Mouse (Mus musculus): ENCODE data around the gene Cdk5rap2. TPM values are rescaled to one million over a fixed set of nuclear protein-coding genes. Genes with fewer than 3 reads are reported as not detected.
A peak's percentile ranks its signal among the peaks of the same experiment; 100 is the strongest.

Cdk5rap2 gene
- 24.3 and 25.1 TPM in 2 replicates for polyA plus RNA-seq (2014; fragmentation: Nextera tagmentation; extraction: Ambion mirVana)

GRCm38 (mm10) chr4:70409994-70410721 is at the start of gene Cdk5rap2:
Gene Cdk5rap2 (minus strand): TSS chr4:70410443.
- Histone ChIP-seq H3K36me3 (ENCODE audit: insufficient read depth) (no peaks in the 10 kb centered on the region), H3K4me1 (ENCODE audit: insufficient read depth) (no peaks in the 10 kb centered on the region), H3K4me2 (peak within 1 kb of the TSS; percentile 72), H3K27me3 (ENCODE audit: insufficient read depth, low read length) (no peaks in the 10 kb centered on the region), H3K27ac (ENCODE audit: low read depth) (peak within 1 kb of the TSS; percentile 84), H3K4me3 (ENCODE audit: low read depth, low read length) (peak within 1 kb of the TSS; percentile 79), H3K9ac (peak within 1 kb of the TSS; percentile 86), H3K9me3 (ENCODE audit: low read depth, low read length) (no peaks in the 10 kb centered on the region)
- TF ChIP-seq CTCF (IDR thresholded peaks at IDR 0.05; ENCODE audit: low read depth): 0 out of 2 replicates have a peak, but pooled peaks have one; percentile 14
- under 1% methylated on average over 55 of the region's 55 CpGs for WGBS
- ATAC-seq (ENCODE audit: insufficient read depth): peak; percentile 99
- DNase-seq: peak; percentile 98

- H3K36me3 ChIP-seq (ENCODE audit: insufficient read depth): no peaks in the 10 kb centered on the region
- no peaks in the 10 kb centered on the region for H3K27me3 ChIP-seq (ENCODE audit: insufficient read depth, low read length)
- no peak overlapping the region for H3K27ac ChIP-seq (ENCODE audit: low read depth)
- TF ChIP-seq CTCF (IDR thresholded peaks at IDR 0.05; ENCODE audit: low read depth): no peak
- ATAC-seq (ENCODE audit: insufficient read depth) (no peak), DNase-seq (no peak)
- no peaks in the 10 kb centered on the region for H3K9me3 ChIP-seq (ENCODE audit: low read depth, low read length)
- H3K4me3 ChIP-seq (ENCODE audit: low read depth, low read length): no peak overlapping the region
- no peak overlapping the region for H3K9ac ChIP-seq
- H3K4me1 ChIP-seq (ENCODE audit: insufficient read depth): no peaks in the 10 kb centered on the region
- WGBS: 68% methylated on average over 3 of the region's 3 CpGs
- H3K4me2 ChIP-seq: no peak overlapping the region
Measured at GRCm38 (mm10) chr4:70452161-70452560, 41.9 kb upstream of the Cdk5rap2 start.

GRCm38 (mm10) chr4:70451750-70452149 is 41.5 kb upstream of the Cdk5rap2 start:
- peak; percentile 60; the same call in 1 of the 2 replicates for ATAC-seq (ENCODE audit: insufficient read depth)
- no peaks in the 10 kb centered on the region for H3K36me3 ChIP-seq (ENCODE audit: insufficient read depth)
- WGBS: 1% methylated on average over 2 of the region's 2 CpGs
- no peak overlapping the region for H3K27ac ChIP-seq (ENCODE audit: low read depth)
- H3K9me3 ChIP-seq (ENCODE audit: low read depth, low read length): no peaks in the 10 kb centered on the region
- peak; percentile 83 for DNase-seq
- no peak overlapping the region for H3K9ac ChIP-seq
- no peak overlapping the region for H3K4me3 ChIP-seq (ENCODE audit: low read depth, low read length)
- no peak overlapping the region for H3K4me2 ChIP-seq
- peak; percentile 86 for TF ChIP-seq CTCF (IDR thresholded peaks at IDR 0.05; ENCODE audit: low read depth)
- H3K27me3 ChIP-seq (ENCODE audit: insufficient read depth, low read length): no peaks in the 10 kb centered on the region
- no peaks in the 10 kb centered on the region for H3K4me1 ChIP-seq (ENCODE audit: insufficient read depth)

- H3K27ac ChIP-seq (ENCODE audit: low read depth): no peak overlapping the region
- peak; percentile 24; the same call in 1 of the 2 replicates for TF ChIP-seq CTCF (IDR thresholded peaks at IDR 0.05; ENCODE audit: low read depth)
- DNase-seq: no peak
- H3K27me3 ChIP-seq (ENCODE audit: insufficient read depth, low read length): no peaks in the 10 kb centered on the region
- no peak overlapping the region for H3K4me3 ChIP-seq (ENCODE audit: low read depth, low read length)
- H3K9ac ChIP-seq: no peak overlapping the region
- no peaks in the 10 kb centered on the region for H3K9me3 ChIP-seq (ENCODE audit: low read depth, low read length)
- no peak for ATAC-seq (ENCODE audit: insufficient read depth)
- no peaks in the 10 kb centered on the region for H3K4me1 ChIP-seq (ENCODE audit: insufficient read depth)
- WGBS: 81% methylated on average over 1 of the region's 1 CpGs
- no peak overlapping the region for H3K4me2 ChIP-seq
- H3K36me3 ChIP-seq (ENCODE audit: insufficient read depth): no peaks in the 10 kb centered on the region
Measured at GRCm38 (mm10) chr4:70449668-70450067, 39.4 kb upstream of the Cdk5rap2 start.

- no peak overlapping the region for H3K4me2 ChIP-seq
- H3K4me1 ChIP-seq (ENCODE audit: insufficient read depth): no peaks in the 10 kb centered on the region
- no peaks in the 10 kb centered on the region for H3K36me3 ChIP-seq (ENCODE audit: insufficient read depth)
- H3K27ac ChIP-seq (ENCODE audit: low read depth): no peak overlapping the region
- no peak overlapping the region for H3K4me3 ChIP-seq (ENCODE audit: low read depth, low read length)
- DNase-seq: no peak
- 88% methylated on average over 3 of the region's 3 CpGs for WGBS
- ATAC-seq (ENCODE audit: insufficient read depth): no peak
- TF ChIP-seq CTCF (IDR thresholded peaks at IDR 0.05; ENCODE audit: low read depth): no peak
- H3K27me3 ChIP-seq (ENCODE audit: insufficient read depth, low read length): no peaks in the 10 kb centered on the region
- H3K9me3 ChIP-seq (ENCODE audit: low read depth, low read length): no peaks in the 10 kb centered on the region
- H3K9ac ChIP-seq: no peak overlapping the region
Measured at GRCm38 (mm10) chr4:70446774-70447173, 36.5 kb upstream of the Cdk5rap2 start.

- no peaks in the 10 kb centered on the region for H3K4me1 ChIP-seq (ENCODE audit: insufficient read depth)
- WGBS: 59% methylated on average over 2 of the region's 2 CpGs
- H3K4me2 ChIP-seq: no peak overlapping the region
- ATAC-seq (ENCODE audit: insufficient read depth) (no peak), DNase-seq (no peak)
- no peaks in the 10 kb centered on the region for H3K9me3 ChIP-seq (ENCODE audit: low read depth, low read length)
- H3K27ac ChIP-seq (ENCODE audit: low read depth): no peak overlapping the region
- H3K9ac ChIP-seq: no peak overlapping the region
- H3K36me3 ChIP-seq (ENCODE audit: insufficient read depth): no peaks in the 10 kb centered on the region
- no peak overlapping the region for H3K4me3 ChIP-seq (ENCODE audit: low read depth, low read length)
- H3K27me3 ChIP-seq (ENCODE audit: insufficient read depth, low read length): no peaks in the 10 kb centered on the region
- no peak for TF ChIP-seq CTCF (IDR thresholded peaks at IDR 0.05; ENCODE audit: low read depth)
Measured at GRCm38 (mm10) chr4:70420202-70420601, 10.0 kb upstream of the Cdk5rap2 start.

GRCm38 (mm10) chr4:70412126-70412525 is 1.9 kb upstream of the Cdk5rap2 start:
- DNase-seq (no peak), ATAC-seq (ENCODE audit: insufficient read depth) (no peak)
- Histone ChIP-seq H3K4me1 (ENCODE audit: insufficient read depth) (no peaks in the 10 kb centered on the region), H3K9me3 (ENCODE audit: low read depth, low read length) (no peaks in the 10 kb centered on the region), H3K4me3 (ENCODE audit: low read depth, low read length) (no peak overlapping the region), H3K27ac (ENCODE audit: low read depth) (no peak overlapping the region), H3K9ac (no peak overlapping the region), H3K36me3 (ENCODE audit: insufficient read depth) (no peaks in the 10 kb centered on the region), H3K4me2 (no peak overlapping the region), H3K27me3 (ENCODE audit: insufficient read depth, low read length) (no peaks in the 10 kb centered on the region)
- WGBS: 79% methylated on average over 2 of the region's 2 CpGs
- no peak for TF ChIP-seq CTCF (IDR thresholded peaks at IDR 0.05; ENCODE audit: low read depth)
